Mouse (Mus musculus) ovary, postnatal 14 days (tissue): ENCODE measurements around the gene Tbc1d7.
A peak's percentile ranks its signal among the peaks of the same experiment; 100 is the strongest.

ENCODE experiments used
- DNase-seq: peaks from one replicate; pipeline ENCODE4 v3.0.0; 2022; ENCODE audit warnings: low spot score

Gene Tbc1d7

DNA sequence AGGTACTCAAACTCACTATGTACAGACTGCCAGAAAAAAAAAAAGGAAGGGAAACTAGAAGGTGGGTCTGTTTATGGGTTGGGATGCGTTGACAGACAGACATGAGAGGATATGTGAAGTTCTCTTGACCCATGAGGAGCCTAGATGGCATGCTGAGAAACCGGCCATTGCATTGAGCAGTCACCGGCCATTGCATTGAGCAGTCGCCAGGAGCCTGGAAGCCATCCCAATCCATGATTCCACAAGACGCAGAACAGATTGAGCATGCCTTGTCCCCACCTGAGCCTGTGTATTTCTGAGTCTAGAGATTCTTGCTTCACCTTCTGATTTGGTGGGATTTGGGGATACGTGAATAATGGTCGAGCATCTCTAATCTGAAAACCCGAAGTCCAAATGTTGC, 22.6 kb upstream of the Tbc1d7 start:
- DNase-seq: no peak

DNA sequence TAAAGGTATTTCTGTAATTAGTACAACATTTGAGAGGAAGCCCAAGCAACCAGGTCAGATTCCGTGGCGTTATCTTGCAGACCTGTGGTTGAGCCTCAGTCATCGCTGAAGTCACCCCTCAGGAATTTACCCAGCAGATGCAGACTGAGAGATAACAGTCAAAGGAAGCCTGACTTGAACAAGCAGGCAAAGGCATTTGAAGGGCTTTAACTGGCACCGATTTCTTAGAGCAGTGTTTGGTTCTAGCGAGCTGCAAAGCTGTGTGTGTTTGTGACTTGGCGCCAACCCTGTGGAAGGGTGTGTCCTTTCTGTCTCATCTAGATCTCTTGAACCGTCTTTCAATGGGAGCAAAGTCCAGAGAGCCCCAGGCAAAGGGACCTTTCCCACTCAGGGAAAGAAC, 22.0 kb upstream of the Tbc1d7 start:
- no peak for DNase-seq

DNA sequence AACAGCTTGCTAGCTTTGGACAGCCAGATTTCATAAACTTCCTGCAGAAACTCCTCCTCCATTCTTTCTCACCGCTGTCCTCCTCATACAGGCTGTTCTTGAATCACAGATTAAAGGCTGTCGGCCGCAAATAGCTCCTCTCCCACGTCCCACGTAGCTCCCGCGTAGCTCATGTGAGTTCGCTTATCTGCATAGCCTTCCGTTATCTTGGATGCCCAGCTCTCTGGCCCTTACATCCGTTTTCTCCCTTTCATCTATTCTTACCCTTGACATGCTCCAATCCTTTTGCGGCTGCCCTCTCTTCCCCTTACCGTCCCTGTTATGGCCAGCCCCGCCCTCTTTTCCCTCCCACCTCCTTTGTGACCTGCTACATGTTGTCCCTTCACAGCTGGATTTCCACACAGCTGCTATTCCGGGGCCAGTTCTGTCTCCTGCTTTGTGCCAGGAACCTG, 20.5 kb upstream of the Tbc1d7 start:
- DNase-seq: no peak

DNA sequence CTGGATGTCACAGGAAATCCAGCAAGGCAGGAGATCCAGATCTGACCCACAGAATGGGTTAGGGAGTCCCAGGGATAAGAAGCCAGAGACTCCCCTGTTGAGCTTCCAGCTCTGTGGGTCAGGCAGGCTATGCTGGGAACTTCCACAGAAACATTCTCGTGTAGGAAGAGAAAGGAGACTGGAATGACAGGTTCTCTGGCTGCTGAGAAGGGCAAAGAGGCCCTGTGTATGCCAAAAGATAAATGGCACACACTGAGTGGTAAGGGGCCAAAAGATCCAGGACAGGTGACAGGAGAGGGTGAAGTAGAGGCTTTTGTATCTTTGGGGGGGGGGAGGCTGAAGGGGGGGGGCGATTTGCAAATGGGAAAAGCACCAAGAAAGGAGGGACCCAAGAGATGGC, 20.0 kb upstream of the Tbc1d7 start:
- DNase-seq: no peak

DNA sequence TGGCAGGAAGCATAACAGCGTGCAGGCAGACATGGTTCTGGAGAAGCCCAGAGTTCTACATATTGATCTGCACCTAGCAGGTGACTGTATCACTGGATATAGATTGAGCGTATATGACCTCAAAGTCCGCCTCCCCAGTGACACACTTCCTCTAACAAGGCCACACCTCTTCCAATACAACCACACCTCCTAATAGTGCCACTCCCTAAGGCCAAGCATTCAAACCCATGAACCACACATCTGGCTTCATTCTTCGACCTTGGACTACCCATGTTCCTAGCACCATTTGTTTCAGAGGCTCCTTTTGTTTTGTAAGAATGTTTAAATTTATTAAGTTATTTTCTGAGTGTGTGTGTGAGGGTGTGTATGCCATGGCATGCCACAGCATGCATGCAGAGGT, 16.4 kb upstream of the Tbc1d7 start:
- DNase-seq: no peak

DNA sequence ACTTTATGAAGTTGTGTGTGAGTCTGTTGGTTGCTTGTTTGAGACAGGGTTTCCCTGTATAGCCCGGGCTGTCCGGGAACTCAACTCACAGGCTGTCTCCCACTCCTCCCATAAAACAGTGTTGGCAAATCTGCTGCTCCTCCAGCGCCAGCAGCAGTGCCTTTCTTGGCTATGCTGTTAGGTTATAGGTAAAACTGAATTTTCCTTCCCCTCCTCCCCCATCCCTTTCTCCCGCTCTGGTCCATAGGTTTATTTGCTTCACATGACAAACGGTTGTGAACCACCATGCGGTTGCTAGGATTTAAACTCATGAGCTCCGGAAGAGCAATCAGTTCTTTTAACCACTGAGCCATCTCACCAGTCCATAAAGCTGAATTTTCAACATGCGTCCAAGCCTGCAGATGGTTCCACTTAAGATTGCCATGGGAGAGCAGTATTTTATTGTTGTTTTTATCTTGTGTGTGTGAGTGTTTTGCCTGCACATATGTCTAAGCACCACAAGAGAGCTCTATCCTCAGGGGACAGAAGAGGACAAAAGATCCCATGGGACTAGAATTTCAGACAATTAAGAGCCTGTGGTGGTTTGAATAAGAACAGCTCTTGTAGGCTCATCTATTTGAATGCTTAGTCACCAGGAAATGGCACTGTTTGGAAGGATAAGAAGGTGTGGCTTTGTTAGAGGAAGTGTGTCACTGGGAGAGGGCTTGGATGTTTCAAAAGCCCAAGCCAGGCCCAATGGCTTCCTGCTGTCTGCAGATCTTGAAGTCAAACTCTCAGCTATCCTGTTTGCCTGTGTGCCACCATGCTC, 12.2 kb upstream of the Tbc1d7 start:
- no peak for DNase-seq

DNA sequence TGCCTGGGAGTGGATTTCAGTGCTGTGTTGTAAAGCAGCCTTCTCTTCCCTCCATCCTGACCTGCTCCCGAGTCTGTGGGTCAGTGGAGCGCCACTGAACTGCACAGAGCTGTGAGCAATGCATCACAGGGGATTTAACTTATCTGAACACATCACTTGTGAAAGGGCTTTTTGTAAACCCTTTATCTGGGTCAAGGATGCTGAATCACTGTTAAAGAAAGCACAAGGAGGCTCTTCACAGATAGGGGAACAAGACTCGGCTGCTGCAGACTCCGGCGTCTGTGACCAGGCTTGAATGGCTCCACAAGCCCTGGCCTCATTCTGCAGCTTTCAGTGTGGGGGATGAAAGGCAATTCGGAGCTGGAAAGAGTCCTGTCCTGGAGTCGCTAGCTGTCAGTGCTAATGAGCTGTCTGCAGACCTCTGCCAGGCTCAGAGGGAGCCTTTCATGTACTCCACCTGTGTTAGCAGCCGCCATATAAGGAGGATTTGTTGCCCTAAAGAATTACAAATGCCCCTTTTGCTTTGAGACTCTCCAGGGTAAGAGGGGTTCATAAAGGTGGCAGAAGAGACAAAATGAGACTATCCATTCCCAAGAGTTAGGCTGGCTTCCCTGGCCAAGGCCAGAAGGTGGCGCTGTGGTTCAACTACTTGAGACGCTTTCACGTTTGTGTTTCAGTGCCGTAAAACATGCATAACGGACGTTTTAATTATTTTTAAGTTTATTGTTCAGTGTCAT, 11.3 kb upstream of the Tbc1d7 start:
- peak; percentile 82 for DNase-seq

DNA sequence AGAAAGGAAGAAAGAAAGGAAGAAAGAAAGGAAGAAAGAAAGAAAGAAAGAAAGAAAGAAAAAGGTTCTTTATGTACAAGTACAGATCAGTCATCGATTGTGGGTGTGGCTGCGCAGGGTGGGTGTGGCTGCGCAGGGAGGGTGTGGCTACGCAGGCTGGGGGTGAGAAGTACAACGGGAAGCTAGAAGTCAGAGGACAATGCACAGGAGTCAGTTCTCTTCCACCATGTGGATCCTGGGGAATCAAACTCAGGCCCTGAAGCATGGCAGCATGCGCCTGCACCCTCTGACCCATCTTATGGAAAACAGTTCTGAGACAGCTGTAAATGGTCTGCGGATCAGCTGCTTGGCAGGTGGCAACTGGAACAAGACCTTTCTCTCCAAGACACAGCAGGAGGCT, 9.8 kb upstream of the Tbc1d7 start:
- DNase-seq: no peak

DNA sequence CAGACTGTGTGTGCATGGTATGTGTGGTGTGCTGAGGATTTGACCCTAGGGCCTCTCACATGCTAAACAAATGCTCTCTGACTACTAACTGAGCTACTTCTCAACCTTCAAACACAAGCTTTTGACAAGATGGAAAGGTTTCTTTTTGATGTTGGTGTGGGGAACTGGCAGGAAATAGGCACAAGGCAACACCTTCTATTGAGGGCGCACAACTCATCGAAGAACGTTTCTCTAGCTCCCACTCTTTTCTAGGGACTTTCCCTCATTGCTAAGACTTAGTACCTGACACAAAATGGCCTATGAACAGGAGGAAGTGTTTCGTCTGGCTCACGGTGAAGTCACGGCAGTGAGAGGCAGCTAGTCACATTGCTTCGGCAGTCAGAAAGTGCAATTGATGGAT, 6.0 kb upstream of the Tbc1d7 start:
- DNase-seq: no peak

DNA sequence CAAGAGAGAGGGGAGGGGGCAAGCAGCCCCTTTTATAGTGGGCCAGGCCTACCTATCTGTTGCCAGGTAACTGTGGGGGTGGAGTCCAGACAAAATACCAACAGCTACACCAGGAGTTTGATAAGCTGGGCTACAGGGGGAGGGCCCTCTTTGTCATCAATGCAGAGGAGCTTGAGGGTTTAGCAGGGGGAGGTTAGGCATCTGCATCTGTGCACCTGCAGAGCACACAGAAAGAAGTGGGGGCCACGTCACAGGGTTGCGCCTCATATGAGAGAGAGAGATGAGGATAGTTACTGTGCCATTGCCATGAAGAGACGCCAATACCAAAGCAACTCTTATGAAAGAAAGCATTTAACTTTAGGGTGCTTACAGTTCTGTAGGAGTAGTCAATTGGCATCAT, 5.4 kb upstream of the Tbc1d7 start:
- DNase-seq: no peak

DNA sequence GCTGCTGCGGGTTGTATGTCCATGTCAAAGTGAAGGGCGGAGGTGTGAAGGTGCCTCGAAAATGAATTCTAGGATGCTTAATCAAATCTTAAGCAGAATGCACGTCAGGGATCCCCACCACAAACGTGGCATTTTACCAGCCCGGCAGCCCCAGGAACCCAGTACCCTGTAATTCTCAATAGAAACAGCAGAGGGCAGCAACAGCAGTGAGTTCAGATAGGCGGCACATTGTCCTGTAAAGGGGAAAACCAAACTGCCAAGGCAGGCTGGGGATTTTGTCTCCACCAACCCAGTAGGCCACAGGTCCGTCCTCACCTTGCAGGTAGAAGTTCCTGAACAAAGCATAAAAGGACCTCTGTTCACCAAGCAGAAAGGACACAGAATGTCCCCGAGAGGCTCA, 2.0 kb upstream of the Tbc1d7 start:
- peak; percentile 79 for DNase-seq

DNA sequence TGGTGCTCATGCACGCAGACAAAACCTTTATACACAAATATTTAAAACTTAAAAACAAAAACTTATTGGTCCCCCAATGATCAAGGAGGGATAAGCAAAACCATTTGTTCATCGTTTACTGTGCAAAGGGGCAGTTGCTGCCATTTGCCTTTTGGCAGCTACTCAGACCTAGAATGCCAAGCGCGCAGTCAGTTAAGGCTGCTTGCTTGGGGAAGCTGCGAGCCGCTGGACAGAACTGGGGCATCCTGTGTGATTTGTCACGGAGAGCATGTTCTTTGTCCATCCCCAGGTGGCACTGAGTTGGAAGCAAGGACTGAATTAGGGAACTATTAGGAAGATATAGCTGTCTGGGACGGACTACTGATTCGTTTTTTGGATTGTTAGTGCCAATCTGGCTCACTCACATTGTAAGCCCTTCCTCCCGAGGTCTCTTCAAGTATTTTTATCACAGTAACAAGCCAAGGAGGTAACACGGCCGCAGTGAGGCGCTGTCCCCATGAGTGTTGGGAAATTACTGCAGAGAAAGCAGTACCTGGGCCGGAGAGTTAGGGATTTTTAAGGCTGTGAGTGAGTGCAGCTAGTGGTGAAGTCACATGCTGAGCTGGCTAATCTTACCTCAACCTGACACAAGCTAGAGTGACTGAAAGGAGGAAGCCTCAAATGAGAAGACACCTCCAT, 874 bp upstream of the Tbc1d7 start:
- DNase-seq: no peak

DNA sequence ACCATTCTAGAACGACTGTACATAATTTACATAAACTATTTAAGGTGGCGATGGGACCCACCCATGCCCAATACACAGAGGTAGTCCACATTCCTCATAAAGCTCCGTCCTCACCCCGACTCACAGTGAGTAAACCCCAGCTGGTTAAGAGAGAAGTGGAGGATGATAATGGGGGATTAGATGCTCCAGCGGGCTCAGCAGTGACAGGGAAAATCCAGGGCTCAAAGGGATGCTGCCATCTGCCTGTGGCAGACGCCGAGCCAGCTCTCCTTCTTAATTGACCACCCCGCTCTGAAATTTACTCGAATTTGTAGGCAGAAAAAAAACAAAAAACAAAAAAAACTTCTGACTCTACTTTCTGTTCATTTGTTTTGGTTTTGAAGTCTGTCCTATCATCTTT, 3.6 kb downstream of the Tbc1d7 start:
- no peak for DNase-seq

DNA sequence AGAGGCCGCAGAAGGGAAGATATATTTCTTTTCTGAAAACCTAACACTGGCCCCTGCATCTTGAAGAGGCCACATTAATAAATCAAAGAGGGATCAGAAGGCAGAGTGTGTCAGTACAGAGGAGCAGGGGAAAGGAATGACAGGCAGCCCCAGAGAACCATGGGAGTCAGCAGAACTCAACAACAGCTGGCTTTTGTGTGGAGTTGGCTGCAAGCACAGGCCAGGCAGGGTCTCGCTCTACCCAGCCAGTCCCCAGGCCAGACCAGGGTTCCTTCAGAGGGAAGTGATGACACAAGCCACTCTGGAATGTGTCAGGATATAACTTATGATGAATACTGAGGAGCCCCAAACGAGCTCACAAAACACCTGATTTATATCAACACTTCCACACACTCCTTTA, 11.9 kb downstream of the Tbc1d7 start:
- DNase-seq: no peak

DNA sequence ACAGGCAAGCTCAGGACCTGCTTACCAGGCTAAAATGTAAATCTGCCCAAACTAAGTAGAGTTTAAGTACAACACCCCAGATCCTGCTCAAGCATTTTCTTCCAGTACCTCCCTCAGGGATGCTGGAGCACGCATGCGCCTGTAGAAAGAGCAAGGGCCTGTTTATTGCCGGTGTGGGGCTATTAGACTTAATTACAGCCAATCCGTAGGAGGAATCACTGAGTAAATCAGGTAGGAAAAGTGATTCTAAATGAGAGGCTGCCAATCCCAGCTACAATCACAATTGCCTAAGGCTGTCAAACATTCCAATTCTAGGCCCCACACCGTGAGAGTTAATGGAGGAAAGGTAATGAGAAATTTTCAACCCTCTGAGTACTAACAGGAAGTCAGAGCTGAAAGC, 13.0 kb downstream of the Tbc1d7 start:
- DNase-seq: no peak

DNA sequence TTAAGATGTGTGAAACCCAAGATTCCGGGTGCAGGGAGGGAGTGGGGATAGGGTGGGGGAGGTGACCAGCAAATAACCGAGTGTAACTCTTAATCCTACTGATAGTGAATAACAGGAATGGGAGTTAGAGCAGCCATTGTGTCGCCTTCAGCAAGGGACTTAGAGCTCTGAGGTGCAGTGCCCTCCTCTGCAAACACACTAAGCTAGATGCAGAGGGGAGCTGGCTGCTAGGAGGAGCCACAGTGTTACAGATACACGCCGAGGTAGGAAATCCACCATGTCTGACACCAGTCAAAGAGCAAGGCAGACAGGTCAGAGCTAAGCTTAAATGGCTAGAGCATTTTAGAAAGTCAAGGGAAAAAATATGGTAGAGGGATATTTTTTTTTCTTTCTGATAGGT, 13.9 kb downstream of the Tbc1d7 start:
- no peak for DNase-seq

DNA sequence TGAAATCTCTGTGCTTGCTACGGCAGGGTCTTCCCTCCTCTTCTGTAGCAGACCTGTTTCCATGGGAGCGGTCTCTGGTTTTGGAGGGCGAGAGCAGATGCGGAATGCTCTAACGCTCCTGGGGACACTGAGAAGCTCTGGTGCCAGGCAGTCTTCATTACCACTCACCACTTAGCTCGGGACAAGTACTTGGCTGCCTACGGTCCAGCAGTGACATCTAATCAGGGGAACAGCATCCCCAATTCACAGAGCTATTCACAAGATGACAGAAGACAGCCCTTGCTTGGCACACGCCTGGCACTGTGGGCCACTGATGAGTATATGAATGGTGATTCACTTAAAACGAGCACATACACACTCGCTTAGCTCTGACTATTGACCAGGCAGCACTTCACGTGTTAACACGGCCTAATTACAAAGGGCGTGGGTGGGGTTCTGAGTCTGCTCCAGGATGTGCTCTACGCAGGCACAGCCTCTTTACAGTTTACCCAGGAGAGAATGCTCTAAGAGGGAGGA, 19.2 kb downstream of the Tbc1d7 start:
- no peak for DNase-seq

DNA sequence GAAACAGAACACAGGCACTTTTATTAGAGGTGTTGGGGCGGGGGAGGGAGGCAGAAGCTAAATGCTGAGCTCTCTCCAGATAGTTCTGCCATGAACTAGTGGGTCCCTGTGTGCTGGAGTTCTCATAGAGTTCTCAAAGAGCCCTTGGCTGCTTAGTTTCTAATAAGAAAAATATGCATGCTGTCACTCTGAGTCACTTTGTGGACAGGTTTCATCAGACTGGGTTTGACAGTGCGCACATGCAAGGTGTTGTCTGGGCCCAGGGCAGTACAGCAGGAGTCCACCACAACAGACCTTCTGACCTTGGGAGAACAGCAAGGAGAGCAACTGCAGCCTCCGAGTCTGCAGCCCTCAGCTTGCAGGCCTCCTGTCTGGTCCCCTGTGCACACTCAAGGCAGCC, 21.6 kb downstream of the Tbc1d7 start:
- DNase-seq: no peak

DNA sequence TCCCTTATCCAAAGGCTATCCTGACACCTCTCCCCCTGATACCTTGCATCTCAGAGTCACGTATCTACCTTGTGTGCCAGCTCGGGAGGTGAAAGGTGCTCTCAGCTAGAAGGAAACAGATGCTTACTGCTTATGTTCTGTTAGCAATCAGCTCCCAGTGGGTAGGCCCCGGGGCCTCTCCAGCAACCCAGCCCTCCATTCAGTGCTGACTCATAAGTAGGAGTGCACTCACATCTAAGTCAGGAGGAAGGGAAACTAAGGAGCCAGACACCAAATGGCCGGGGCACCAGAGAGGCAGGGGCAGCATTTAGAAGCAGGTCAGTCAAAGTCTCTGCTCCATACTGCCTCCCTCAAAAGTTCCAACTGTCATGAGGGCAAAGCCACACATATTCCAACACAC, 22.6 kb downstream of the Tbc1d7 start:
- DNase-seq: no peak

DNA sequence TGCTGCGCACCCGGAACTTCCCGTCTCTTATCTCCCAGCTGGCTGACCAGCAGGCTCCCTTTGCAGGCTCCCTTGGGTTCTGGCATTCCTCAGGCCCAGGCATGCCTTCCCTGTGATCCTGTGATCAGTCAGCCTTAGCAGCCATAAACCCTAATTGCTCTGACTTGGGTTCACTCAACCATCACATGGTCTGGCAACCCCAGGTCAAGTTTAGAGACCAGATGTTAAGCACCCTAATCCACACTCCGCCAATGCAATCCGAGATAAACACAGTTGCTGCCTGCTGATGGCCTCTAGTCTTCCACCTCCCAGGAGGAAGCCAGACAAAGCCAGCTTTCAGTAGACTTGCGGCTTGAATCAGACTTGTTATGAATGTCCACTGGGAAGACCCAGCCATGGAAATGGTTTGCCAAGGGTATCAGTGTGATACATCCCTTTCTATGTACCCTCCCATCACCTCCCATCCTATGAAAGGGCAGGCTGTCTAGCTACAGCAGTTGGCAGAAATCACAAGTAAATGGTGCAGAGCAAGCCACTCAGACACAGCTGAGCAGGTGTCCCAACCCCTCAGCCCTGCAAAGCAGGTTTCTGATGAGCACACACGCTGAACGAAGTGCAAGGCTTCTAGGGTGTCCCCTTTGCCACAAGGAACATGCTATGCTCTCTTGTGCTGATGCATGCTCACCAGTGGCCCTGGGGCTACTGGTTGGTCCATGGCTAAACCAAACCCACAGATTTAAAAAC, 24.6 kb downstream of the Tbc1d7 start:
- DNase-seq: no peak

DNA sequence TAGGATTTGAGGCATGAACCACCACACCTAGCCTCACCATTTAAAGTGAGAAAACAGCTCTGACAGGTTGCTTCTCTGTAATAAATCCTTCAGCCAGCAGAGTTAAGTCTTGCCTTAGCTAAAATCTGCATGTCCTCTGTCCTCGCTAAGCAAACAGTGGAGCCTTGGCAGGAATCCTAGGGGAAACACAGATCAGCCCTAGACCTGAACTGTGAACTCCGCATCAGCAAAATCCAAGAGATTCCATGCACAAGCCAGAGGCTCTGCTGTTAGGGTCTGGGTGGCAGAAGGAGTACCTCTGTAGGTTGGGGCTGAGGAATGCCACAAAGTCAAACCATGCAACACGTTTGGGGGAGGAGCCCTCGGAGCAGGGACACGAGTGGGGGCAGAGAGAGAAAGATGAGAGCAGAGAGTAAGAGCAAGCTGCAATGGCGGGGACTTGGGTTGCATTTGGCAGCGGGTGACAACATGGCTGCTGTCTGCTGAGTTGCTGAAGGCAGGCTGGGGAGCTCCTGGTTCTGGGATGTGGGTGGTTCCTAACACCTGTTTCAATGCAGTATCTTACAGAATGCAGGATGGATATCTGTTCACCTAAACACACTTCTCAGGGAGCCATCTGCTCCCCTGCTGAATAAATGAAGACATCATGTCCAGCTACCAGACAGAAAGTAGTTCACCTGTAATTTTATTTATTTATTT, 26.4 kb downstream of the Tbc1d7 start:
- no peak for DNase-seq

DNA sequence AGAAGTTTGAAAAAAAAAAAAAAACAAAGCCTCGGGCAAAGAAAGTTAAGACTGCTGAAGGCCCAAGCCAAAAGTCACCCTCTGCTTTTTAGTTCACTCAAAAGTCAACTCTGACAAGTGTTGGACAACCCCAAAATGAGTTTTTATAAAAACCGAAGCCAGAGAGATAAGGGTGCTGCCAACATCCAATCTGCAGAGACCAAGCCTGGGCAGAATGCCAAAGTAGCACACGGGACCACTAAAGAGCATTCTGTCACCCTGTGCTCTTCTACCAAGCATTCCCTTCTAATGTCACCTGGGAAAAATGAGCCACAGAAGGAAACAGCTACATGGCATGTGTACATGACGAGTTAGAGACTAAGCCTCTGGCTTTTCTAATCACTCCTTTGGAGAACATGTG, 36.8 kb downstream of the Tbc1d7 start:
- no peak for DNase-seq
